Mouse (Mus musculus) cerebellum, postnatal 14 days (tissue): ENCODE results near the gene Ptger1.
A peak's percentile ranks its signal among the peaks of the same experiment; 100 is the strongest.

Experiments
- DNase-seq, 2 experiments: peaks; one replicate each; pipeline ENCODE4 v3.0.0; 2021; ENCODE audit warnings: mixed read lengths in 2 of 2

The Ptger1 gene

DNA sequence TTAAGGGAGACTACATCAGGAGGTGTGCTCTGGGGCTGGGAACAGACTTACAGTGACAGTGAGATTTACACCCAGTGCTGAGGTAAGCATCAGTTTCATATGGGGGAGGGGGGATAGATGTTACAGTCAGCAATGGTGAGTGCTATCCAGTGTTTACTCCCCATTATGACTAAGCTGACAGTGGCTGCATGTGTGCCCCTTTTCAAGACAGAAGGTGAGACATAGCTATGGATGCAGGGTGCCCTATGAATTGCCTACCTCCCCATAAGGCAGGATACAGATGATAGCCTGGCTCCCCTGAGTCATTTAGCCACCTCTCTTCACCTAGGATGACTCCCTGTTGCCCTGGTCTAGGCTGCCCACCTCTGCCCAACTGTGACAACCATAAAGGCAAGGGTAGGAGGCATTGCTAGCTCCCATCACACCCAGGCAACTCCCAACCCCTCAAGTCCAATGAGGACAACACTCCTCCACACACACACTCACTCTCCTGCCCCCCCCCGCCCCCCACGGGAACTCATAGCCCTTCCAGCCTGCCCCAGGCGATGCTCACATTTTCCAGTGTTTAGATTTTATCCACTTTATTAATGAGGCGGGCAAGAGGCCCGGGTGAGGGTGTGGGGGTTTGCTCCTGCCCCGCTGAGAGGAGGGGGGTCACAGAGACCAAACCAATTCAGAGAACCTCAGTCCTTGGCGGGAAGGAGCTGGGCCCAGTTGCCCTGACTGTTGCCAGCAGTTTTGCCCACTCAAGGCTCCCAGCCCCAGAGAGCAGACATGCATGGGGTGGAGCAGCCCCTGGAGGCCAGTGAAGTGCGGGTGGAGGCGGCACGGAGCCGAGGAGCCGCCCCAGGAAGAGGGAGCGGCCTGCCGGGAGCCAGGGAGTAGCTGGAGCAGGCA is at the start of gene Ptger1:
Gene Ptger1 (plus strand): TSS at position 710 of the 897 bp plus-strand sequence.
- peak; percentile 24 to 36 for DNase-seq

DNA sequence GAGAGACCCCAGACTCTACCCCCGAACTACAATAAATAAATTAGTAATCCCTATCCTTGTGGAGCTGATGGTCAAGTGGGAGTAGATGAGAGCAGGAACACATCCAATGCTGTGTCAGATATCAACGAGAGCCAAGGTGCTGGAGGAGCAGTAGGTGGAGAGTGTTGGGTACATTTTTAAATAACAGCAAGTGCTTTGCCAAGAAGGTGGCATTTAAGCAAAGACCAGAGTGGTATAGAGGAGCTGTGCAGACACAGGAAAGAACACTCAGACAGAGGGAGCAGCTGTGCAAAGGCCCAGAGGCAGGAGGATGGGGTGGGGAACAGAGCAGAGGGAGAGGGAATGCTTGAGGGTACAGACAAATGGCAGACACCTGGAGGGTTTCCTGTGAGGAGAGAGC is 49.4 kb upstream of the Ptger1 start:
- no peak for DNase-seq

DNA sequence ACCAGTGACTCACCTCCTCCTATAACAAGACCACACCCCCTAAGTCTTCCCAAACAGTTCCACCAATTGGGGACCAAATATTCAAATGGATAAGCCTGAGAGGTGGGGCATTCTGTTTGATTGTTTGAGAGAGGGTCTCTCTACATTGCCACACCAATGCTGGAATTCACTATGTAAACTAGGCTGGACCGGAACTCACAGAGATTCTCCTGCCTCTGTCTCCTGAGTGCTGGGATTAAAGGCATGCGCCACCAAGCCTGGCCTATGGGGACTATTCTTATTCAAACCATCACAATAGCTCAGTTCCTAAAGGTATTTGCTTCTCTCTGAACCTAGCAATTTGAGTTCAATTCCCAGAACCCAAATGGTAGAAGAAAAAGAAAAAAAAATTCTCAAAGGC is 47.9 kb upstream of the Ptger1 start:
- DNase-seq, result no peak

DNA sequence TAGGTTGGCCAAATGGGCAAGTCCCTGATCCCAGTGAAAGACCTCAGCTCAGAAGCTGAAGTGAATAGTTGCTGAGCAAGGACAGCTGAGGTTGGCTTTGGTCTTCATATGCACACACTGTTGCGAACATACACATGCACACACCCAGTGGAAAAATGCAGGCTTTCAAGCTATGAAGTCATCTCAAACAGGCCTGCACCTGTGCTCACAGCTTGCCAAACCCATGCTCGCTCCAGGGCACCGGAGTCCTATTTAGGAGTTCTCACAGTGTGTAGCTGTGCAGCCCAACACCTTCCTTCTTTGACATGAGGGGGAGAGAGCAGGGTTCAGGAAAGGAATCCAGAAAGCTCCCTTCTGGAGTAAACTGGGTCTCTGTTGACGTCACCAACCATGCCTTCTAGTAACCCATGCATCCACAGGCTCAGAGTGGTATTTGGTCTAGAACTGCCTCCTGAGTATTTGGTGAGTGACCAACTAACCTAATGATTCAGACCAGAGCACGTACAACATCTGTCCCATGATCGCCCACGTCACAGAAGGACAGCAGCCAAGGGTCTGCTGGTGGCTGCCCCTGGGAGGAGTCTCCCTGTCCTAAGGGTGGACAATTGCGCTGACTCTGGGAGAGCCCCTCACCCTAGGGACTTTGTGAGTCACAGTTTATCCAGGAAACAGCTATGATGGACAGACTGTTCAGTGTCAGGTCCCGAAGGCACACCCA is 46.8 kb upstream of the Ptger1 start:
- peak in 1 of 2 experiments; percentile 49 for DNase-seq

DNA sequence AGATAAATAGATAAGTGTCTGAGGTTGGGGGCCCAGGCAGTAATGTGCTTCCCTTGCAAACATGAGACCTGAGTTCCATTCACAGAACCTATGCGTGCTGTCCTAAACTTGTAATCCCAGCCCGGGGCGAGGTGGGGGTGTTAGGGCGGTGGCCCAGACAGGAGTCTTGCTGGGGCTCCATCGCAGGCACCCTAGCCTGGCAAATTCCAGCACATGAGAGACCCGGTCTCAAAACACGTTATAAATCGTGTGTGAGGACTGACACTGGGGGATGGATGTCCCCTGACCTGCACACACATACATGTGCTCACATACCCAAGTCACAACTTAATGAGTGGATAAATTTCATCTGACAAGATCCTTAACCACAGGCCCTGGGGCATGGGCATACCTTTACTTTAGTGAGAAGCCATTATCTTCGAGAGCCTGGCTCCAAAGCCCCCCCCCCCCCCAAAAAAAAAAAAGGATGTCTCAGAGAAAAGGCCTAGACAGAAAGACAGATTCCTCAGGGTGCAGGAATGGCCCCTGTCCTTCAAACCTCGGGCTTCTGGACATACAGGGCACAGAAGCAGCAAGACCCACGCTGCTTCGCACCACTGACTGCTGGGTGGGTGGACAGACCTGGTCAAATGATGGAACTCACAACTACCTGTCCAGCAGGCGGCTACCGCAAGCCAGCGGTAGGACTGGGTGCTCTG is 44.6 kb upstream of the Ptger1 start:
- DNase-seq, result no peak

DNA sequence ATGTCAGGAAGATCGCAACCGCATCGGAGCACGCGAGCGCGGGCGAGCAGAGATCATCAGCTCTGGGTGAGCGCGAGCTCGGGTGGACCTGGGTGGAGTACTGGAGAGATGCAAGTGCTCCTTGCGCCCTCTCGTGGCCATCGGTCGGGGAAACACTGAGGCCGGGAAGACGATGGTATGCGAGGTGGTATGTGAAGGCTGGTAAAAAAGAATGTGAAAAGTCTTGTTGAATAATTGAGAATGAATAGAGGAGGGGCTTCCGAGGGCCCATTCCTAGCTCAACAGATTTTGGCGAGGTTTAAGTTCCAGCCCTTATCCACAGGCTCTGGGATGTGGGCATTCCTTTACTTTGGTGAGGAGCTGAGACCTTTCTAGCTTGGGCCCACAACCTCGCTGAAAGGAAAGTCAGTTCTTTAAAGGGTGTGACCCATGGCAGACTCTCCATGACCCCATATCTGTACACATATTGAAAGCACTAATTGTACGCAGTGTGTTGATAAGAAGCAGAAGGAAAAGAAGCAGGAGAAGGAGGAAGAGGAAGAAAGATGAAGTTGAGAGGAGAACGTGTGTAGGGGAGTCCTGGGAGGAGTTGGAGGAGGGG is 44.0 kb upstream of the Ptger1 start:
- DNase-seq, result peak; percentile 95 to 97

DNA sequence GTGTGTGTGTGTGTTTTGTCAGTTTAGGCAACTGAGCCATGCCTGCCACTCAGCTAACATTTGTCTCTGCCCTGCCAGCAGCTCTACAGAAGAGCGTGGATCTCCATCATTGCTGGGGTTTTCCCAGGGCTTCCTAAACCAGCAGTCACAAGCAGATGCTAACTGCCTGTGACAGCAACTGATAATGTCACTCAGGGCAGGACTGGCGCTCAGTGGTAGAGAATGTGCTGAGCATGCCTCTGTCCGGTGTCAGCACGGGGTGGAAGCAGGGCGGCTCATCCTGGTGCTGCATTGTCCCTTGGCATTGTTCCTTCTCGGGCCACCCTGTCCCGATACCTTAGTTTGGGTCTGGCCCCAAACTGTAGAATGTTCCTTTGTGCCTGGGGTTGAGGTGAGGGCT is 42.9 kb upstream of the Ptger1 start:
- no peak for DNase-seq

DNA sequence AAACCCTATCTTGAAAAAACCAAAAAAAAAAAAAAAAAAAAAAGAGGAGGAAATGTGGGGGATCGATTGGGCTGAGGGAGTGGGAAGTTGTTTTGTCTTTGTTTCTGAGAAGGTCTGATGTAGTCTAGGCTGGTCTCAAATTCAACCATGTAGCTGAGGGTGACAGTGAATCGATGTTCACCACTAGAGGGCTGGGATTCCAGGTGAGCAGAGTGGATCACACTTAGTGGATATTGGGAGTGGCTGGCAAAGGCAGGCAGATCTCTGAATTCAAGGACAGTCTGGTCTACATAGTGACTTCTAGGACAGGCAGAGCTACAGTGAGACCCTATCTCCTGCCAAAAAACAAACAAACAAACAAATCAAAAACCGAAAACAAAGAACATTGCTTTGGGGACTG is 41.7 kb upstream of the Ptger1 start:
- peak; percentile 64 to 70 for DNase-seq

DNA sequence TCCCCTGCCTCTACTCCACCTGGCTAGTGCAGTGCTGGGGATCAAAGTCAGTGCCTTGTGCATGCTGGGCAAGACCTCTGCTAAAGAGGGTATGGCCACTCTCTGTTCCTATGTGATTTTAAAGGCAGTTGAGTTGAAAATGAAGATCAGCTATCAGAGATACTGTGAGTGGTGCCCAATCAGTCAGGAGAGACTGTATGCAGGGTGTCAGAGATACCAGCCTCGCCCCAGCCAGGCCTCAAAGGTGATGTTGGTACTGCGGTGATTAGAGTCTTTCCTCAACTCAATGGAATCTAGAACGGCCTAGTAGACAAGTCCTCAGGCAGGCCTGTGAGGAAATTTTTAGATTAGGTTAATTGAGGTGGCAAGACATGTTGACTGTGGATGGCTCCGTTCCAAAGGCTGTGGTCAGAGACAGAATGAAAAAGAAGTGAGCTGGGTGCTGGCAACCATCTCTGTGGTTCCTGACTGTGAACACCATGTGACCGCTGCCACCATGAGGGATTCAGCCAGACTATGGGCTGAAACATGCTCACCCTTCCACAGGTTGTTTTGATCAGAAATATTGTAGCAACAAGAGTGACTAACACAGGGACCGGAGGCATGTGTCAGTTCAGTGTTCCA is 40.7 kb upstream of the Ptger1 start:
- no peak for DNase-seq

DNA sequence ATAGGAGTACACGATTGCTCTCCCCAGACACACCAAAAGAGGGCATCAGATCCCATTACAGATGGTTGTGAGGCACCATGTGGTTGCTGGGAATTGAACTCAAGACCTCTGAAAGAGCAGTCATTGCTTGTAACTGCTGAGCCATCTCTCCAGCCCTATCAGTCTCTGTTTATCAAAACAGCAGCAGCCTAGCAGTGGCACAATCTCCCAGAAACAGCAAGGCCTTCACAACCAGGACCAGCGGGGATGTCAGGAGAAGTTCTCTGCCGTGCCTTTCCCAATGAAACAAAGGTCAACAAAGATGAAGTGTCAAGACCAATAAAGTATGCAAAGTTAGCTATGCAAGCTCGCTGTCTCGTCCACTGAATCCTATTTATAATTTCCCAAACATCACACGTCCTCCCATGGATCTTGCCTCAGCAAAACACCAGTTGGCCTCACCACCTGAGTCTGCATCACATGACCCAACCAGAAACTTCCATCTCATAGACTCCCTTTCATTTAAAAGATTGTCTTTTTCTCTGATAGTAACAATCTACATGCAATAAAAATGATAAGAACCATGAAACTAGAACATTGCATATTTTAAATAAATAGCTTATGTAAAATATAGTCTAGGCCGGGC is 34.3 kb upstream of the Ptger1 start:
- no peak for DNase-seq

DNA sequence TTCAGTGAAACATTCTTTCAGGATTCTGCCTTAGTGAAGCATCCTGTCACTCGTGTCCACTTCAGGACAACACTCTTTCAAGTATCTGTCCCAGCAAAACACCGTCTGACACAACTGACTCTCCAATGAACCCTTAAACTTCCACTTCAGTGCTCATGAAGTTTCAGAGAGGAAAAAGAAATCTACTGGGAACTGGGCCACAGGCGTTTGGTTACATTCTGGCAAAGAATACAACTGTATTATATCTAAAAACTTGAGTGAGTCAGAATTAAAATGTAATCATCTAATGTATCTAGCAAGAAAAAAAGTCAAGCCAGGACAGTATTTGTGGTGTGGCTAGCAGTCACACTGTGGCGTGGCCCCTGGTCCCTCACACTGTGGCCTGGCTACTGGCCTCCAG is 27.6 kb upstream of the Ptger1 start:
- DNase-seq, result no peak

DNA sequence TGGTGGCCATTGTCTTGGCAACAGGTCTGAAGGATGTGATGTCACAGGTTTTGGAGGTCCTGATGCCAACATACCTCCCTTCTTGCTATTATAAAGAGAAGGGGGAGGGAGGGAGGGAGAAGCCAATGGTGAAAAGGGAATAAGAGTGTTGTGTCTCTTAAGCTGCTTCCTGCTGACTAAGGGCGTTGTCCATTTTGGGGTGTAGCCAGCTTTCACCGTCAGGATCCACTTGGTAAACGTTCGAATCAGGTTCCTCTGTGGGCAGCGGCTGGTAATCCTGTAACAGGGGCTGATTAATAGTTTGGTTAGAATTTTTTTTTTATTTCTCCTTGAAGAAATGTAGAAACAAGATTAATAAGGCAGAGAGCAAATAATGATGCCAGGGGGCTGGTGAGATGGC is 26.8 kb upstream of the Ptger1 start:
- DNase-seq, result no peak

DNA sequence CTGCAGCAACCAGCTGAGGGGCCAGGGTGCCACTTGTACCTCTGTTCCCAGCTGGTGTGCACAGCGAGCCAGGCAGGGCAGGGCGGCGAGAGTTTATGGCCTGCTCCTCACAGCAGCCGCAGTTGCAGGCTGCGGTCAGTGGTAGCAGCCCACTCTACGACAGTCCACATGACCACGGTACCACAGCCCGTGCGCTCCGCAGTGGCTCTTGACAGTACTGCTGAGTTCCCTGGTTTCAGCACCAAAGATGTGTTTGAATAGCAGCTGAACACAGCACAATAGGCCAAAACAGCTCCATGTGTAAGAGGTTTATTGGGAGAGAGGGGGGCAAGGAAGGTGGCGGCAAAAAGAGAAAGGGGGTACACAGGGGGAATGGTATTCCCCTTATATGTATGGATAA is 19.0 kb upstream of the Ptger1 start:
- DNase-seq, result no peak

DNA sequence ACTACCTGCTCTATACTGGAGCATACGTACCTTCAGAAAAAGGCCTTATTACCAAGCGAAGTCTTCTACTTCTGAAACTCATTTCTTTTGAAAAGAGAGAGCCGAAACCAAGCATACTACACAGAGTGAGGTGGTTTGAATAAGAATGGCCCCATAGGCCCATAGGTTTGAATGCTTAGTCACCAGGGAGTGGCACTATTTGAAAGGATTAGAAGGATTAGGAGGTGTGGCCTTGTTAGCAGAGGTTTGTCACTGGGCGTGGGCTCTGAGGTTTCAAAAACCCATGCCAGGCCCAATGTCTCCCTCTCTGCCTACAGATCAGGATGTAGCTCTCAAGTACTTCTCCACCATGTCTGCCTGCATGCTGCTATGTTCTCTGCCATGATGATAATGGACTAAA is 18.4 kb upstream of the Ptger1 start:
- no peak for DNase-seq

DNA sequence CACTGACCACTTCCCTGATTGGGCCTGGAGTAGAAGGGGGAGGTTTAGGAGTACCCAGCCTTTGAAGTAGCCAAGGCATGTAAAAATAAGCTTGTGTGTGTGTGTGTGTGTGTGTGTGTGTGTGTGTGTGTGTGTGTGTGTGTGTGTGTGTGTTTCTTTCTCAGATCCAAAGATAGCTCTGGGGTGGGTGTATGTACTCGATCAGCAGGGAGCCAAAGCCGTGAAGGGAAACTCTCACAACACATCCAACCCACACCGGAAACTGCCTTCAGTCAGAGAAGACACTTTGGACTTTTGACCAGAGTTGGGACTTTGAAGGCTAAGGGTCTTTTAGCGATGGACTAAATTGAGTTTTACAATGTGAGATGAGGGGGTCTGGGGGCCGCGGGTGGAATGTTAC is 16.8 kb upstream of the Ptger1 start:
- DNase-seq, result no peak

DNA sequence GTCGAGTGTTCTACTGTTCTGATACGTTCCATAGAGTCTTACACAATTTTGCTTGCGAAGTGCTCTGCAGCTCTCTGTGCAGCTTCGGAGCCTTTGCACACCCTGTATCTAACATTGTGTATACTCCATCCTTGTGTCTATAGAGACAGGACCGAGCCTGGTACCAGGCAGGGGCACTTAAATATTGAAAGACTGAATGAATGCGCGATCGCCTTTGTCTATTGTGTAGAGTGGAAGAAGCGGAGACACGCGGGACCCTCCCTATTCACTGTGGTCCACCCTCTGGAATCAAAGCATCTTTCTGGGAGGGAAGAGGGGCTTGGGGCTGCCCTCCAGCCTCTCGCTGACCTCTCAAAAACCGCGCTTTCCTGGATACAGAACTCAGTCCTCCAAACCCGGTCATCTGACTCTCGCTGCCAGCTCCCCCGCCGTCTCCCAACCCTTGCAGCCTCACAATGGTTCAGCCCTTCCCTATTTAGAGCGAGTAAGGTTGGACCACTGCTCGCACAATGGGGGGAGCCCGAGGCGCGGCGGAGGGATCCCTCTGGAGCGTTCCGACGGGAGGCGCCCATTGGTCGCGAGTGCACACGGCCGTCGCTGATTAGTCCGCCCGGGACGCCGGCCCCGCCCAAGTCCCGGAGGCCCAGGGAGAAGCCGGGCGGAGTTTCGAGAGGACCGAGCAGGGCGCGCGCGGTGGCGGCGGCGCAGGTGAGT is 14.3 kb upstream of the Ptger1 start, which contains the start of gene Gipc1:
Gene Gipc1 (plus strand): TSS at position 648 of the 714 bp plus-strand sequence.
- DNase-seq, result peak; percentile 96 to 97

DNA sequence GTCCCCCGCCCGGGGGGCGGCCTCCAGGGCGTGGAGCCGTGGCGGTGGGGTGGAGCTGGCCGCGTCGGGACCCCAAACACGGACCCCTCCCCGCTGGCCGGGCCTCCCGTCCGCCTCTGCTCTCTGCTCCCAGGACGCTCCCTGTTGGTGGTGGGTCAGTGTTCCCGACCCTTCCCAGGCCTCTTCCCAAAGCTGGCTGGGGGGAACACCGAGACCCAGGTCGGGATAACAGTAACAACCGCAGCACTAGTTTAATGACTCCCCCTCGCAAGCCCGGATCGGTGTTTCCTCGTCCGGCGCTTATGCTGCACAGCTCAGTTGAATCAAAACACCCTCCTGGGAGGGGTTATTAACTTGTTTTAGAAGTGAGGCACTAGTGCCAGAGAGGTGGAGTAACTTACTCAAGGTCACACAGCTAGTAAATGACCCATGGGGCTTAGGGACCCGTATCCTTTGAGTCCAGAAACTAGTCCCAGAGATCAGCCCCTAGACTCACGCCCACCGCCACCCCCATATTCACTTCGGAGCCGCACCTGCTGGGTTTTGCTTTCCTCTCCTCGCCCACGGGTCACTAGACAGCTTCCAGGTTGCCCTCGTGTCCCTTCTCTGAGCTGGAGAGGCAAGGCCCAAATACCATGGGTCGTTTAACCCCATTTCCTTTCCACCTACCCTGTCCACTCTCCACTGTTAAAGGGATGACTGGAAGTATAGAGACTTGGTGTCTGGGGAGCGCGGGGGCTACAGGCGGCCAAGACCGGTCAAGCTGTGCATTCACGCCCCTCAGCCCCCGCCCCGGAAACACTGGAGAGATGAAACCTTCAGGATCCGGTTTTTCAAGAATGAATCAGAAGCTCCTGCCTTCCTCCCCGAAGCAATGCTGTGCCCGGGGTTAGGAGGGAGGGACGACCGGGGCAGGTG is 13.5 kb upstream of the Ptger1 start:
- peak in 1 of 2 experiments; percentile 16 for DNase-seq

DNA sequence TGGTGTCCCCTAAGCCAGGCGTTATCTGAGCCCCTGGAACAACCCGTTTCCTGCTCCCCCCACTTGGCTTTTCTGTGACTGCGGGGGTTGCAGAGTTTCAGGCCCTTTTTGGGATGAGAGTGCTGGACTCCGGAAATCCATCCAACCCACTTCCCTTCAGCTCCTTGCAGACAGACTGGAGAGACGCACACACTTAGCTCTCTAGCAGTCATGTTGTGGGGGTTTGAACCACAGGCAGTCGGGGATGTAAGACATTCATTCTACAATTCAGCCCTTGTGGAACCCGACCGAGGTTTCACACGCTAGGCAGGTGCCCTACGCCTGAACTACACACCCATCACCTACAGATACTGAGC is 12.8 kb upstream of the Ptger1 start:
- DNase-seq, result no peak

DNA sequence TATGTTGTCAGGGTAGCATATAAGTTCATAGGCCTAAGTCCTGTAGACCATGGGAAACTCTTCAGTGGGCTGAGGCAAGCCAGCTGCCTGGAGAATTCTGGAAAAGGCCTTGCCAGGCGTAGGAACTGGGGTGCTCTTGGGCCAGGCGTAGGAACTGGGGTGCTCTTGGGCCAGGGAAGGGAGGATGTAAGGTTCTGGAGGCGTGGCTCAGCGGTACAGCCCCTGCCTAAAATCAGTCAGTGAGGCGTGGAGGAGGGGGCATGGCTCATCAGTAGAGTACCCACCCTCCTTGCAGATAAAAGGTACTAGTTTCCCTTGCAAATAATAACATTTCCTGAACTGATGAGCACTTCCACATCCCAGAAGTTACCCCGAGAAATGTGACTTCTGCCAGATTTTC is 11.8 kb upstream of the Ptger1 start:
- no peak for DNase-seq

DNA sequence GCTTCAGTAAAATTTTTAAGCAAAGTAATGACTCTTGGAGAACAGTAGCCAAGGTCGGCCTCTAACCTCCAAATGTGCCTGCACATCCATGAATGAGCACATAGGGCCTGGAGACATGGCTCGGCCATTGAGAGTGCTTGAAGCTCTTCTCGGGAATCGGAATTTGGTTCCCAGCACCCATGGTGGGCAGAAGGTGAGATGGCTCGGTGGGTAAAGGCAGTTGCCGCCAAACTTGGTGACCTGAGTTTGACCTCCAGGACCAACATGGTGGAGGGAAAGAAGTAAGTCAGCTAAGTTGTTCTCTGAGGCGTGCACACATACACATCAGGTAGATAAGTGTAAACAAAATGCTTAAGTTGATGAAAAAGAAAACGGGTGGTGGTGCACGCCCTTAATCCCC is 10.4 kb upstream of the Ptger1 start:
- no peak for DNase-seq
